Mouse (Mus musculus): ENCODE measurements around the gene Pnp2.

Pnp2 gene

GRCm38 (mm10) chr14:51008781-51009180 is 53.0 kb downstream of the Pnp2 start:
- DNase-seq (ENCODE audit: low spot score): no peak

GRCm38 (mm10) chr14:51009572-51009971 is 53.8 kb downstream of the Pnp2 start:
- no peak for DNase-seq (ENCODE audit: low spot score)

Data from c-Kit-positive CD71-positive TER-119-positive erythroid progenitor cells, embryonic 14.5 days (primary cell).